Mouse (Mus musculus) embryonic facial prominence, embryonic 14.5 days (tissue): ENCODE measurements around the gene Yes1. TPM values are rescaled to one million over a fixed set of nuclear protein-coding genes. Genes with fewer than 3 reads are reported as not detected.
"Not testable (repeated sequence)": the region's sequence is repeated elsewhere in the genome, so short reads cannot be mapped to it uniquely, and the experiment has no call there.

Experiments
- ATAC-seq: fragments of 200-750 bp; cut with Nextera tagmentation; 2 replicates; pipeline ENCODE4 v1.8.0; 2017; ENCODE audit warnings: low read depth, moderate number of reproducible peaks, moderate TSS enrichment
- DNase-seq: peaks from one replicate; pipeline ENCODE4 v3.0.0-alpha.2; 2015; ENCODE audit warnings: low spot score
- H3K27ac ChIP-seq: fragments of 300-500 bp; sonication (generic); replicated peaks from 2 replicates; pipeline ENCODE4 v1.5.1; 2014; ENCODE audit warnings: low read depth, mild to moderate bottlenecking, low read length, moderate library complexity
- H3K27me3 ChIP-seq: fragments of 300-500 bp; sonication (generic); replicated peaks from 2 replicates; pipeline ENCODE4 v1.6.1; 2014; ENCODE audit warnings: low read length; ENCODE audit not compliant: control insufficient read depth, insufficient read depth
- H3K36me3 ChIP-seq: fragments of 300-500 bp; sonication (generic); 2 replicates; pipeline ENCODE4 v1.6.1; 2014; ENCODE audit warnings: low read length, mixed read lengths; ENCODE audit not compliant: control insufficient read depth, insufficient read depth
- H3K4me1 ChIP-seq: fragments of 300-500 bp; sonication (generic); 2 replicates; pipeline ENCODE4 v1.6.1; 2014; ENCODE audit warnings: antibody characterized with exemption, low read length; ENCODE audit not compliant: control insufficient read depth, insufficient read depth
- H3K4me2 ChIP-seq: fragments of 300-500 bp; sonication (generic); 2 replicates; pipeline ENCODE4 v1.6.1; 2014; ENCODE audit warnings: low read depth, mild to moderate bottlenecking, low read length, moderate library complexity, mixed read lengths
- H3K4me3 ChIP-seq: fragments of 300-500 bp; sonication (generic); 2 replicates; pipeline ENCODE4 v1.5.1; 2014; ENCODE audit warnings: low read depth, mild to moderate bottlenecking, low read length
- H3K9ac ChIP-seq: fragments of 300-500 bp; sonication (generic); 2 replicates; pipeline ENCODE4 v1.6.1; 2014; ENCODE audit warnings: low read depth, mild to moderate bottlenecking, low read length, moderate library complexity, mixed read lengths
- H3K9me3 ChIP-seq: fragments of 300-500 bp; sonication (generic); 2 replicates; pipeline ENCODE4 v1.6.1; 2016; ENCODE audit warnings: low read length; ENCODE audit not compliant: control insufficient read depth
- WGBS: fragments of 180-500 bp; shearing (Covaris S2); extraction: QIAGEN DNeasy Blood & Tissue Kit; methylation state at CpG from one replicate; pipeline ENCODE4 v1.1.7; 2014; 5-methylcytosine and 5-hydroxymethylcytosine counted together
- polyA plus RNA-seq: library from polyadenylated mRNA; unstranded; fragments of >200 nt; fragmentation: Nextera tagmentation; extraction: Ambion mirVana; gene quantifications from 2 replicates; pipeline ENCODE4 v1.2.1, GENCODE M21; 2014

The Yes1 gene
- polyA plus RNA-seq, 1 experiment from 2014 or later, result 32.2 TPM

DNA sequence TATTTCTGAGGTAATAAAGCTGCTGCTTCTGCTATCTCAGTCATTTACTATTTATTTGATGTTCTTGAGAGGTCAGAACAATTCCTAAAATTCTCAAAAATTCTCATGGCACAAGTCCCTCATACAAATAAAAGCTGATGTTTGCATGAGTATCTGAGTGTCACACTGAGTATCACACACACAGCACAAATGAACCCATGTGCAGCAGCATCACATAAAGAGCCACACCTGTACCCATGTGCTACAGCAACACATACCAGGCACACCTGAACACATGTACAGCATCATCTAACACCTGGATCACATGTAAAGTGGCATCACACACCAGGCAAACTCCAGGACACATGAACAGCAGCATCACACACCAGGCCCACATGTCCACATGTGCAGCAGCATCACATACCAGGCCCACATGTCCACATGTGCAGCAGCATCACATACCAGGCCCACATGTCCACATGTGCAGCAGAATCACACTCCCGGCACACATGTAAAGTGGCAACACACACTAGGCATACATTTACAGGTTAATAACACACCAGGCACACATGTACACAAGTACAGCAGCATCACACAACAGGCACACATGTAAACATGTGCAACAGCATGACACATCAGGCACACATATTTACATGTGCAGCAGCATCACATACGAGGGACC is 102.2 kb downstream of the Yes1 start:
- no peaks in the 10 kb centered on the region for H3K4me1 ChIP-seq
- H3K9ac ChIP-seq, result peak overlapping the region; percentile 85
- H3K4me2 ChIP-seq, result peak overlapping the region; percentile 81
- no peaks in the 10 kb centered on the region for H3K27me3 ChIP-seq
- no peaks in the 10 kb centered on the region for H3K36me3 ChIP-seq
- H3K27ac ChIP-seq, result peak overlapping the region; percentile 95
- DNase-seq (no peak), ATAC-seq (no peak; the same call in 1 of the 2 replicates)
- 7% methylated on average over 2 of the region's 2 CpGs for WGBS
- H3K4me3 ChIP-seq, result peak overlapping the region; percentile 73
- no peaks in the 10 kb centered on the region for H3K9me3 ChIP-seq

DNA sequence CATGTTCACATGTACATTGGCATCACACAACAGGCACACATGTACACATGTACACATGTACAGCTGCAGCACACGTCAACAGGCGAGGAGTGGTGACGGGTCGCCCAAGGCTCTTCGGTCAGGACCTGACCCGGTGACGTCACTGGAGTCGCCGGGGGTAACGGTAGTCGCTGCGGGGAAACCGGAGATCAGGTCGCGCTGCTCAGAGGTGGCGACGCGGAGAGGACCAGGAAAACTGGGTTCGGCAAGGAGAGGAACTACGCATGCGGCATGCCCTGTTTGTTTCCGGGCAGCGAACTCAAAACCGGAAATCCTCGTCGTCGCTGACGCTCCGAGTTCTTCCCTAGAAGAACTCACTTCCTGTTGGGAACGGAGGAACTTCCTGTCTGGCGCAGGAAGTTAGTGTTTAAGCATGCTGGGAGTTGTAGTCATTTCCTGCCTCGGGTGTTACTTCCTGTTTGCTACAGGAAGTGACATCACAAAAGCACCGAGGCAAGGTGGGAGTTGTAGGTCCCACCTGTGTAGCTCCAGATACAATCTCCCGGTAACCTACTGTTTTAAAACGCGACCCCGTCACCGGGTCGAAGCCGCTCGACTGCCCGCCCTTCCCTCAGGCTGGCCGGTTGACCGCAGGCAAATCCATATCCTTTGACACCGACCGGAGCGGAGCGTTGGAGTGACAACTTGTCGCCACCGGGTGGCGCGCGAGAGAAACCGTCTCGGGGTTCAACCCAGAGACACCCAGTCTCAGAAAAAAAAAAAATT is 102.9 kb downstream of the Yes1 start:
- DNase-seq (peak; percentile 100), ATAC-seq (peak; percentile 99)
- Histone ChIP-seq H3K4me2 (peak overlapping the region; percentile 81), H3K27me3 (no peaks in the 10 kb centered on the region), H3K36me3 (no peaks in the 10 kb centered on the region), H3K9me3 (no peaks in the 10 kb centered on the region), H3K4me1 (no peaks in the 10 kb centered on the region), H3K4me3 (peak overlapping the region; percentile 73), H3K27ac (peak overlapping the region; percentile 95), H3K9ac (peak overlapping the region; percentile 85)
- WGBS, result under 1% methylated on average over 54 of the region's 55 CpGs

GRCm38 (mm10) chr5:32717726-32718125 is 106.8 kb downstream of the Yes1 start:
- DNase-seq (no peak), ATAC-seq (no peak)
- Histone ChIP-seq H3K27me3 (no peaks in the 10 kb centered on the region), H3K9ac (no peak overlapping the region), H3K27ac (no peak overlapping the region), H3K4me1 (no peaks in the 10 kb centered on the region), H3K4me2 (no peak overlapping the region), H3K4me3 (no peak overlapping the region), H3K9me3 (no peaks in the 10 kb centered on the region), H3K36me3 (no peaks in the 10 kb centered on the region)
- WGBS, result 38% methylated on average over 1 of the region's 1 CpGs

DNA sequence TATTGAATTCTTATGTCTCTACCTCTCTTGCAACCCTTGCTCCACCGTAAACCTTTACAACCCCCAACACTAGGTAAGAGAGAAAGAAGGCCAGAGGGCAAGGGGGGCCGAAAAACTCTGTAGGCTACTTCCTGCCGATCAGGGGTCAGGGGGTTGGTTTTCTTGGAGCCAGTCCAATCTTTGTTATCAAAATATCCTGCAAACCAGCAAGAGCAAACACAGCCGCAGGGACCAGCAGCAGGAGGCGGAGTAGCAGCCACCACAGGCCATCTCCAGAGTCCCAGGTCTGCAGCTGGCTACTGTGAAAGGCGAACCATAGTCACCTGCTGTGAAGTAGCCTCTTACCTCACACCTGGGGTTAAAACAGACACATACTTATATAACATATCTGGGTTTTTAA is 107.9 kb downstream of the Yes1 start:
- Histone ChIP-seq H3K9me3 (no peaks in the 10 kb centered on the region), H3K27me3 (no peaks in the 10 kb centered on the region), H3K4me3 (no peak overlapping the region), H3K27ac (no peak overlapping the region), H3K36me3 (no peaks in the 10 kb centered on the region), H3K4me2 (no peak overlapping the region), H3K4me1 (no peaks in the 10 kb centered on the region), H3K9ac (no peak overlapping the region)
- WGBS, result 47% methylated on average over 6 of the region's 6 CpGs
- no peak for DNase-seq
- ATAC-seq, result no peak

GRCm38 (mm10) chr5:32720416-32720815 is 109.4 kb downstream of the Yes1 start:
- DNase-seq, result no peak
- Histone ChIP-seq H3K36me3 (no peaks in the 10 kb centered on the region), H3K4me1 (no peaks in the 10 kb centered on the region), H3K9me3 (no peaks in the 10 kb centered on the region), H3K9ac (no peak overlapping the region), H3K4me2 (no peak overlapping the region), H3K4me3 (no peak overlapping the region), H3K27me3 (no peaks in the 10 kb centered on the region), H3K27ac (no peak overlapping the region)
- 72% methylated on average over 9 of the region's 9 CpGs for WGBS
- no peak for ATAC-seq

DNA sequence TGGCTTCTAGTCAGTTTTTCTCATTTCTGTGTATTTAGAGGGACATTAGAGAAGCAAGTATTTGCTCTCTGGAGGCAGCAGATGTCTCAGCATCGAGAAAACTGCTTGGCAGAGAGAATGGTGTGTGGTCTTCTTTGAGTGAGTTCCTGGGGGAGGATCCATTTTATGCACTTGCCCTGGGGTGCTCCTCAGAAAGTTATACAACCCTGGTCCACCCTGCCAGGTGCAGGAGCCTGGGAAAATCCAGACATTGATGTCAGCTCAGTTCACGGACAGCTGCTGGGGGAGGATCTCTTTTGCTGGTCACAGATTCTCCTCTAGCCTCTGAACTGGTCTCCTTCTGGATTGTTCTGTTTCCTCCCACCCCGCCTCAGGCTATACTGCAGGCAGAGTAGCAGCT is 110.3 kb downstream of the Yes1 start:
- no peak overlapping the region for H3K4me2 ChIP-seq
- peak; percentile 11 for DNase-seq
- no peak overlapping the region for H3K9ac ChIP-seq
- H3K9me3 ChIP-seq, result no peaks in the 10 kb centered on the region
- no peaks in the 10 kb centered on the region for H3K36me3 ChIP-seq
- H3K27me3 ChIP-seq, result no peaks in the 10 kb centered on the region
- 45% methylated on average over 3 of the region's 3 CpGs for WGBS
- no peak overlapping the region for H3K4me3 ChIP-seq
- no peak for ATAC-seq
- no peaks in the 10 kb centered on the region for H3K4me1 ChIP-seq
- H3K27ac ChIP-seq, result no peak overlapping the region

- no peak overlapping the region for H3K4me3 ChIP-seq
- no peaks in the 10 kb centered on the region for H3K36me3 ChIP-seq
- H3K4me2 ChIP-seq, result no peak overlapping the region
- ATAC-seq (no peak), DNase-seq (no peak)
- H3K9me3 ChIP-seq, result no peaks in the 10 kb centered on the region
- no peaks in the 10 kb centered on the region for H3K4me1 ChIP-seq
- no peak overlapping the region for H3K27ac ChIP-seq
- no peak overlapping the region for H3K9ac ChIP-seq
- H3K27me3 ChIP-seq, result no peaks in the 10 kb centered on the region
- WGBS, result 61% methylated on average over 7 of the region's 7 CpGs
Measured at GRCm38 (mm10) chr5:32722263-32722662, 111.3 kb downstream of the Yes1 start.

DNA sequence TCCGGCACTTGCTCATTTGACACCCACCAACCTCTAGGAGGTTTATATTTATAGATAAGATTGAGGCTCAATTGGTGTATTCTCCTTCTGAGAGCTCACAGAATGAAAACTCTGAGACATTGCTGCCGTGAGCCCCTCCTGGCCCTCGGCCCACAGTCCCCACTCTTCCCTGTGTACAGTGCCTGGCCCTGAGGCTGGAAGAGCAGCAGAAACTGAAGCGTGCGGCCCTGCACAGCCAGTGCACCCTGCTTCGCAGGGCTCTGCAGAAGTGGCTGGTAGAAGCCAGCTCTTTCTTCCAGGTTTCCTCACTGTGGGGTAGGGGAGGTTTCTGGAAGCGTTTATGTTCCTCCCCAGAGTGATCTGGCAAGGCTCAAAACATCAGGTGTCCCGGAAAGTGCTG is 111.7 kb downstream of the Yes1 start:
- H3K27me3 ChIP-seq, H3K9me3 ChIP-seq, H3K4me3 ChIP-seq, H3K4me1 ChIP-seq, H3K4me2 ChIP-seq, H3K9ac ChIP-seq, DNase-seq, ATAC-seq, H3K36me3 ChIP-seq, H3K27ac ChIP-seq: not testable (repeated sequence)
- WGBS, result 82% methylated on average over 8 of the region's 8 CpGs

DNA sequence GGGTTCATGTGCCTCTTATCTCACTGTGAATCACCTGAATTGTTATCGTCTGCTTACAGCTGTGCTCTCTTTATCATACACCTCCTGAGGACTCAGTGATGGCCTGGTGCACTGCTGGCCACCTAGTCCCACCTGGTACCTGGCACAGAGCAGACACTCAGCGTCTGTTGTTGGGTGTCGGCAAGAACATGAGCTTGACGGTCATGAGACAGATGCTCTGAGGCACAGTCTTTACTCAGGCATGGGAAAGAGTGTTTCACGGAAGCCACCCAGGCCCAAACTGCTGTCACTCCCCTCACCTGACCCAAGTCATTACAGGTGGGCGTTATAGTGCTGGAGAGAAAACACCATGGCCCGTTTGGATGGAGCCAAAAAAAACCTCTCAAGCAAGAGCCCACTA is 113.0 kb downstream of the Yes1 start:
- Histone ChIP-seq H3K4me2 (no peak overlapping the region), H3K9ac (no peak overlapping the region), H3K27me3 (no peaks in the 10 kb centered on the region), H3K4me3 (no peak overlapping the region), H3K4me1 (no peaks in the 10 kb centered on the region), H3K9me3 (no peaks in the 10 kb centered on the region), H3K27ac (no peak overlapping the region), H3K36me3 (no peaks in the 10 kb centered on the region)
- DNase-seq (no peak), ATAC-seq (no peak)
- 86% methylated on average over 7 of the region's 7 CpGs for WGBS
